Mouse (Mus musculus): ENCODE measurements at regions not wholly inside any gene's neighbourhood (a gene's known extent, or its start where the extent isn't known, plus 50 kb on each side); places are given as distances from the start of the nearest gene placed in this dataset.

- DNase-seq (ENCODE audit: low spot score): no peak
Measured at GRCm38 (mm10) chr13:73158016-73158415, 102.3 kb upstream of the Irx4 start.

GRCm38 (mm10) chr13:73159454-73159853 is 100.8 kb upstream of the Irx4 start:
- DNase-seq (ENCODE audit: low spot score): no peak

- peak; percentile 49 for DNase-seq (ENCODE audit: low spot score)
Measured at GRCm38 (mm10) chr13:73159865-73160264, 100.4 kb upstream of the Irx4 start.

GRCm38 (mm10) chr13:73160289-73160688 is 100.0 kb upstream of the Irx4 start:
- DNase-seq (ENCODE audit: low spot score): peak; percentile 90

GRCm38 (mm10) chr13:73170301-73170700 is 90.0 kb upstream of the Irx4 start:
- no peak for DNase-seq (ENCODE audit: low spot score)

- DNase-seq (ENCODE audit: low spot score): peak; percentile 6
Measured at GRCm38 (mm10) chr13:73207931-73208448, 52.3 kb upstream of the Irx4 start.
